Mouse (Mus musculus): ENCODE data around the gene Rusc1.

- TF ChIP-seq CTCF (conservative IDR thresholded peaks at IDR 0.05; ENCODE audit: low read length) (no peak), POU5F1 (IDR thresholded peaks at IDR 0.05; ENCODE audit: borderline replicate concordance, low read length) (no peak), NANOG (IDR thresholded peaks at IDR 0.05; ENCODE audit: borderline replicate concordance, low read length) (no peak)
Observed at GRCm38 (mm10) chr3:89043359-89043758, 49.8 kb downstream of the Rusc1 start.

Data from E14TG2a.4 (cell line).